Mouse (Mus musculus) mature B cell (primary cell): ENCODE data around the gene Elmo2.

Experiments used
- in situ Hi-C: fragments of 300-500 bp; cut with MboI; formaldehyde crosslinking; loops from 2 replicates; pipeline ENCODE4 v1.14.3; 2019

Elmo2 gene

GRCm38 (mm10) chr2:165323928-165324327 lies 2.4 kb downstream of the Elmo2 start:
- in situ Hi-C loops, result no loop called here

GRCm38 (mm10) chr2:165323484-165323883 lies 2.8 kb downstream of the Elmo2 start:
- in situ Hi-C loops, result no loop called here

GRCm38 (mm10) chr2:165321981-165322735 lies 4.1 kb downstream of the Elmo2 start:
- in situ Hi-C loops, result no loop called here

GRCm38 (mm10) chr2:165321381-165321888 lies 4.8 kb downstream of the Elmo2 start:
- in situ Hi-C loops, result no loop called here

GRCm38 (mm10) chr2:165320531-165321150 lies 5.6 kb downstream of the Elmo2 start:
- in situ Hi-C loops, result no loop called here

DNA sequence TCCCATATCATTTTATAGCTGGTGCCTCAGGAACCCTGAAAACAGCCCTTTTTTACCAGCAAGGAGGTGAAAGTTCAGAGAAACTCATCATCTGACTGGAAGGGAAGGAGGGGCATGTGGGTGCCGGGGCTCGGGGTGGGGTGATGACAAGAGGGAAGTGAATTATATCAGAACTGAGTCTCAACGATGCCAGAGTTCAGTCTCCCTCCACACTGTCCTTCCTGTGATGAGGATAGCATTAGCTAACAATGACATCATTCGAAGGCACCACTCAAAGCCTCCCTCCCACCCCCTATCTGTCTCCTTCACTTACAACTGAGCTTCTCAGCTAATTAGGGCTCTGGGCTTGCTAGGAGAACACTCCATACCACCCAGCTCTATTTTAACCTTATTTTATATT lies 6.8 kb downstream of the Elmo2 start:
- in situ Hi-C loops, result no loop called here

DNA sequence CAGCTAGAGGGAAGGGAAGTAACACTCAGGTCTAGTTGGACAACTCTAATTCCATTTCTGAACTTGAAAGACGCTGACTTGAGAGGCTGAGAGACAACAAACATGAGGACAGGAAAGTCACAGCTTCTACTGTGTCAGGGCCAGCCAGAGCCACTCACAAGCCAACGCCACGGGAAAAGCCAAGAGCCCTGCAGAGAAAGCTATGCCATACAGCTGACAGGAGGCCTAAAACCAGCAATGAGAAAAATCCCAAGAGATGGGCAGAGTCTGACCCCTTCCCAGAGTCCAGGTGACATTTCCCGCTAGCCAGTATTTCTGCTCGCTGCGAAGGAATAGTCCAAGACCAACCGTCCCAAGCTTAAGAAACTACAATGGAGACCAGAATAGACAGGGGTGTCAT lies 7.3 kb downstream of the Elmo2 start:
- in situ Hi-C loops, result no loop called here

- in situ Hi-C loops, result no loop called here
These were observed 8.5 kb downstream of the Elmo2 start for GRCm38 (mm10) chr2:165317621-165318263.

DNA sequence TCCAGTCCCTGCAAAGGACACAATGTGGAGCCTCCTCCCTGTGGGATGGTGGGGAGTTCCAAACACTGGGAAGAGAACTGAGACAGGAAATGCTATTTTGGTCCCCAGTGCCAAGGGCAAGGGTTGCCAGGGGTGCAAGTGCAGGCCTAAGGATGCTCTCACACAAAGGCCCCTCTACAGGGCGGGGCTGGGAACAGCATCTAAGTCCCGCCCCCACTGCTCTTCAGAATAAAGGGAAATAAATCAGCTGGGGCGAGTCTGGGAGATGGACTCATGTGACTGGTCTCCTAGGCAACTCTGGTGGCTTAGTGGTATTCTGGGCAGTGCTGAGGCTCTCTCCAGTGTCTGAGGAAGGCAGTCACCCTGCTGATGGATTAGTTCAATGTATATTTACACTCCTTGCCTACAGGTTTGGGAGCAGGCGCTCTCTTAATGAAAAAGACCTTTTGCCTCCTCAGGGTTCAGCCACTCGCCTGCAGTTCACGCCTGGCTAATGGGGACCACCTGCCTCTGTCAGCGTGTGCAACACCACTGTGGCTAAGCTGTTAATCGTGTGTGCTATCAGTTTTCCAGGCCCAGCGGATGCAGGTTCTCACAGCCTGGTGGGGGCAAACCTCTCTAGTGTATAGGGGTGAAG lies 9.3 kb downstream of the Elmo2 start:
- in situ Hi-C loops, result no loop called here

- in situ Hi-C loops, result no loop called here
These were observed 10.1 kb downstream of the Elmo2 start for GRCm38 (mm10) chr2:165316204-165316603.

DNA sequence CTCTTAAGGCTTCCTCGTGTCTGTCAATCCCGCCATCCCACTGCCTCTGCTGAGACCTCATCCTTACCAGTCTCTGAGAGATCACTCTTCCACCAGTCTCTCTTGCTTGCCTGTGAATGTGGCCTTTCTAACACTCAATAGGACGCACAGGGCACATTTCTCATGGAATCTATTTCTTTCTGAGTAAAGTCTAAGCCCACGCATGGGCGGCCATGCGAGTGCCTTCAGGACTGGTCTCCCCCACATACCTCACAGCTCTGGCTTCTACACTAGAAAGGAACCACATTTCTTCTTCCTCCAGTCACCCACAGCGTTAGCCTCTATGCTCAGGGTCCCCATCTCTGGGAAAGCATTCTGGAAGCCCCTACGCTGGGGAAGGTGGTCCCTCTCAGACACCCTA lies 12.1 kb downstream of the Elmo2 start:
- in situ Hi-C loops, result no loop called here

DNA sequence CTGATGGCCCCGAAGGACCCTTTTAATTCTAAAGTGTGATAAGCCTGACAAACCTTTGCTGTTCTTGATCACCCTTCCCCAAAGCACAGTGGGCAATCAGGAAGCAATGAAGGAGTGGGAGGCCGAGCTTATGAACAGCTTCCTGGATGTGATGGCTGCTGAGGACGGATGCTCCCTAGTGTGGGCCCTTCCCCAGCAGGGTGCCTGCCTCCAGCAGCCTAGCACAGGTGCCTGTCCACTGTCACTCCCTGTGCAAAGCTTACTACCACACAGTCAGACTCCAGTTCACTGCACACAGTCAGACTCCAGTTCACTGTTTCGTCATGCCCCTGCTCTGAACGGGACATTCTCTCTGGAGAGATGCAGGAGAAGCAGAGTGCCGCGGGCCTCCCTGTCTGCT lies 13.9 kb downstream of the Elmo2 start:
- in situ Hi-C loops, result no loop called here

DNA sequence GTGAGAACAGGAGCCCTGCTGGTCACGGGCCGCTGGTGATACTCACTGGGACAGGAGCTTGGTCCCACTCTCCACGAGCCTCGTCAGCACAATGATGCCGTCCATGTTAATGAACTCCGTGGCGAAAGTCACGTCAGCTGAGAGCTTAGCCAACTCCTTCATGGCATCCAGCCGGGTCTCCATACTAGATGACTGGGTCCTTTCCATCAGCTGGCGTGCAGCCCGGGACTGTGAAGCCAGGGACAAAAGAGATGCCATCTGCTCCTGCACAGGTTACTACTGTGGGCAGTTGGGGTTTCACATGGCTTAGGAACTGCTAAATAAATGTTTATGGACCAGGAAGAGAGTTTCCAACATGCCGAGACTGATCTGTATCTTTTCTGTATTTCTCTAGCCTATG lies 14.7 kb downstream of the Elmo2 start:
- in situ Hi-C loops, result no loop called here

DNA sequence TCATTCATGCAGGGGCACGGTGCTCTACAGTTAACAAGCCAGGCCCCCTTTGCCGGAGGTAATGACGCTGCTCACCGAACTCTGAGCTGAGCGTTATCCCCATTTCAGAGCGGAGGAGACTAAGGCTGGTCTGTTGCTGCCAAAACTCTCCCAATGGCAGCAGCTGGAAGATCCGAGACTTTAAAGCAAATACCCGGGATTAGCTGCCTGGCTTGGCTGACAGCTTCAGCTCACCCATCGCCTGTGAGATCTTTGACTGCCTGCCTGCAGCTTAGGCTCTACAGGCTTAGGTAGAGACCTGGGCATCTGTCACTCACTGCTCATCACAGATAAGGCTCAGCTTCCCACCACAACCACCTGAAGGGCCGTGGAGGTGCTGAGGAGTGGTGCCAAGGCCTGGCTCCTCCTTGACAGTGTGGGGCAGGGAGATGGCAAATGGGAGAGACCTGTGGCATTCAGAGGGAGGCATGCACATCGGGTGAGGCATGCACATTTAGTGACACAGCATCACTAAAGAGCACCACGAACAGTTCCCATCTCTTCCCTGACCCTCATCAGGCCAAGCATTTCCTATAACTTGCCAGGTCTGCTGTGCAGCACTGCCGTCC lies 15.4 kb downstream of the Elmo2 start:
- in situ Hi-C loops, result no loop called here

DNA sequence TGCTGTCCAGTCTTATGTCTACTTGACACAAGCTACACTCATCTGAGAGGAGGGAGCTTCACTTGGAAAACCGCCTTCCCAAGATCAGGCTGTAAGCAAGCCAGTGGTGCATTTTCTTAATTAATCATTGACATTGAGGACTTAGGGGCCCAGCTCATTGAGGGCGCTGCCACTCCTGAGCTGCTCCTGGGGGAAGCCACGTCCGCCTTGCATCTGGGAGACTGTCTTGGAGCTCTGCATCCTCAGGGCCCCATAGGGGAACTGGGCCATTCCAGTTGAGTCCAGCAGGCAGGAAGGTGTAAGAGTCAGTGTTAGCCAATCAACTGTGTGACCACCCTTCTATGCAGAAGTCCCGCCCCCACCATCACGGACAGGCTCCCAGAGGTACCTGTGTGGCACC lies 18.5 kb downstream of the Elmo2 start:
- in situ Hi-C loops, result no loop called here

DNA sequence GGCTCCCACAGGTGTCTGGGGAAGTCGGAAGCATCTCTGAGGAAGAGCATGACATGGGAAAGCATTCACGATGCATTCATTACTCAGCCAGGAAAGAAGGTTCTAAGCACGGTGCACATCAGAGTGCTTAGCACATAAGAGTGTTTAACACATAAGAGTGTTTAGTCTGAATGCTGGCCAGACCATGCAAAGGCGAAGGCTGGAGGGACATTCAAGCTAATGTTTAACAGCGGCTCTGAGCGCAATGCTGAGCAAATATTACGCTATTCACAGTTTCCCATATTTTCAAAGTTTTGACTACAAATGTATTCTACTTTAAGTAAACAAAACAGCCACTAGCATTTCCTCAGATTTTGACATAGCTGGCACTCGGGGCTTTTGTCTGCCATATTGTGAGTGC lies 20.8 kb downstream of the Elmo2 start:
- in situ Hi-C loops, result no loop called here

DNA sequence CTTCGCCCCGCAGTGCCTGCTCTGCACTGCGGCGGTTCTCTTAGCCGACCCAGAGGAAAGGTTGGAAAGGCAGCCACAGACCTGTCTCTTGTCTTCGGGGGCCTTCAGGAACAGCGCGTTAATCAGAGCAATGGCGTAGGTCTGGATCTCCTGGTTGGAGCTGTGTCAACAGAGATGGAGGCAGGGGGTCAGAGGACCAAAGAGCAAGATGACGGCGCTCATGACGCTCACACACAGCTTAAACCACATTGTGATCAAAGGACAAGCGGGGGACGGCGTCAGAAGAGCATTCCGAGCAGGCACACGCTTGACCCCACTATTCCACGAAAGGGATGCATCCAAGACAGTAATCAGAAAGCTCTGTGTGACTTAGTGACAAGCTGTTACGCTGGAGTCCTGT lies 21.5 kb downstream of the Elmo2 start:
- in situ Hi-C loops, result no loop called here

DNA sequence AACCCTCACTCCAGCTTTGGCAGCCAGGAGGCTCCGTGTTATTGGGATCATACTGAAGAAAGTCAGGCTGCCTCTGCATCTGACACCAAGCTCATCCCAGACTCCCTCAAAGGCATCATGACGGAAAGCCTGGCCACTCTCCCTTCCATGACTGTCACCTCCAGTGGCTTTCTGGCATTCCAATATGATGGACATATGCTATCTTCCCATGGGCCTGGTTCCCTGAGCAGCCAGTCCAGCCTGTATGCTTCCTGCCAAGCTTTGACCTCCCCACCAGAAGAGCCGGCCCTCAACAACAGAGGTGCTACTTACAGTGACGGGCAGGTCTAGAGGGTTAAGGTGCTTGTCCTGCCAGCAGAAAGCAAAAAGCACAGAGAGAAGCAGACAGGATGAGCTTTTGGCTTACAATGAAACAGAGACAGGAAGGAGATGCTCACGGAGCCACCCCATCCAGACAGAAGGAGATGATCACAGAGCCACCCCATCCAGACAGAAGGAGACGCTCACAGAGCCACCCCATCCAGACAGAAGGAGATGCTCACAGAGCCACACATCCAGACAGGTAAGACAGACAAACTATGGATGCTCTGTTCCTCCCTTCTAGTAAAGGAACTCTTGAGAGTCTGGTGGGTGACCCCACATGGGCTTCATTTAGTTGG lies 22.8 kb downstream of the Elmo2 start:
- in situ Hi-C loops, result no loop called here

DNA sequence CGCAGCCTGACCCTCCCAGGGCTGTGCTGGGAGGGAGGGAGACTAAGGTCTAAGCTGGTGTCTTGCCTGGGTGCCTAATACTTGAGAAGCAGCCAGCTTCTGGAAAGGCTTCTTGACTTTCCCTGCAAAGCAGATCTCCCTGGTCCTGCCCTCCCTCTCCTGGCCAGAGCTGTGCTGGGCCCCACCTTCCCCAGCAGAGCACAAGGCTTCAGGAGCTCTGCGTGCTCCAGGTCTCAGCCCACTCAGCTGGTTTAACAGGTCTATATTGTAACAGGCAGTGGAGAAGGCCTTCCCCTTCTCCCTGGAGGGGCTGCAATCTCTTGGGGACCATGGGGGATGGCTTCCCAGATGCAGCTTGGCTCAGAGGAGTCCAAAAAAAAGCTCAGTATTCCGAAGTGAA lies 24.9 kb downstream of the Elmo2 start:
- in situ Hi-C loops, result no loop called here

- in situ Hi-C loops, result no loop called here
These were observed 25.4 kb downstream of the Elmo2 start for GRCm38 (mm10) chr2:165300885-165301284.

DNA sequence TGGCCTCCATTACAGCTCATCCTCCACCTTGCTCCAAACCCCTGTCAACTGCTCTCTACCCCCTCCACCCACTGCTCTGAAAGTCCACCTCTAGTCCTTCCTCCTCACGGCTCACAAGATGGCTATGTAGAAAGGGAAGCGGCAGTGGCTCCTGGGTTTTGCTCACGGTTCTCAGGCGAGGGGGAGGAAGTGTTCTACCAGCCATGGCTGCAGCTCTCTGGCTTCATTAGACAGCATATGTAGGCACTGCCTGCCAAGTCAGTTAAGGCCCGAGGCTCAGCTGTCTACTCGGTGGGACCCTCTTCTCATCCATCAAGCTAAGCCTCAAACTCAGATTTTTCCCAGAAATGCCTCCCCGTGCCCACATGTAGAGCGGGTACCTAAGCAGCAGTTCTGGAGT lies 25.9 kb downstream of the Elmo2 start:
- in situ Hi-C loops, result no loop called here

DNA sequence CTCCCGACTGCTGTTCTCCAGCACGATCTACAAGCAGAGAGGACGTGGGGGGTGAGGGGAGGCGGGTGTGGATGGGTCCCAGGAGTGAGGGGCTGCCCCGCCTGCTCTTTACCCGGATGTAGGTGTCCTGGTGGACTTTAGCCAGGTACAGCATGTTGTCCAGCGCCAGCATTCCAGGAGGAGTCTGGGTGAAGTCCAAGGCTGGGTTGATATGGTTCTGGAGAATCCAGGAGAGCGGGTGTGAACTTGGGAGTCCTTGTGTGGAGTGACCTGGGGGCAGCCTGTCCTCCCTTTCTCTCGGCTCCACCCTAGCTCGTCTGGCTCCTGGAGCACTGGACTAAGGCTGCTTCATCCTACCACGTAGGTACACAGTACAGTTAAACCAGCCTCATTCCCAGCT lies 28.9 kb downstream of the Elmo2 start:
- in situ Hi-C loops, result no loop called here
